Comparison of ENCODE assay signal across 8 mouse cellular contexts in genomic region chr4:33018361-33018999, GRCm38 (mm10). TPM values are rescaled to one million over a fixed set of nuclear protein-coding genes. Genes with fewer than 3 reads are reported as not detected.
DNase-seq lines count a peak whose midpoint lies in the region; ATAC-seq and TF ChIP-seq lines count a peak whose summit lies in the region.

No protein-coding gene starts in this region.

- H3K4me3 ChIP-seq in heart, embryonic 16.5 days (ENCODE audit: low read length) = no peak overlapping the region
- no peak overlapping the region for H3K4me3 ChIP-seq in liver, embryonic 12.5 days
- no peak overlapping the region for H3K4me3 ChIP-seq in neural tube, embryonic 11.5 days (ENCODE audit: low read depth, low read length)
- H3K4me3 ChIP-seq in stomach, embryonic 16.5 days (replicated peaks; ENCODE audit: low read length) = no peak overlapping the region

- H3K9ac ChIP-seq in heart, embryonic 16.5 days (ENCODE audit: low read length) = no peak overlapping the region
- H3K9ac ChIP-seq in liver, embryonic 12.5 days = no peak overlapping the region
- H3K9ac ChIP-seq in neural tube, embryonic 11.5 days (ENCODE audit: low read length) = no peak overlapping the region
- no peak overlapping the region for H3K9ac ChIP-seq in stomach, embryonic 16.5 days (ENCODE audit: low read length)

- no peaks in the 10 kb centered on the region for H3K27me3 ChIP-seq in heart, embryonic 16.5 days (ENCODE audit: control insufficient read depth, insufficient read depth, low read length)
- peaks cover 17% of the 10 kb centered on the region for H3K27me3 ChIP-seq in liver, embryonic 12.5 days (replicated peaks)
- H3K27me3 ChIP-seq in neural tube, embryonic 11.5 days (ENCODE audit: control insufficient read depth, insufficient read depth, low read length) = no peaks in the 10 kb centered on the region
- no peaks in the 10 kb centered on the region for H3K27me3 ChIP-seq in stomach, embryonic 16.5 days (ENCODE audit: control insufficient read depth, insufficient read depth, low read length)

- H3K36me3 ChIP-seq in heart, embryonic 16.5 days (ENCODE audit: control insufficient read depth, insufficient read depth) = peaks cover 11% of the 10 kb centered on the region
- no peaks in the 10 kb centered on the region for H3K36me3 ChIP-seq in liver, embryonic 12.5 days
- peaks cover 2% of the 10 kb centered on the region for H3K36me3 ChIP-seq in neural tube, embryonic 11.5 days (ENCODE audit: control insufficient read depth, insufficient read depth, low read length)
- no peaks in the 10 kb centered on the region for H3K36me3 ChIP-seq in stomach, embryonic 16.5 days (ENCODE audit: control insufficient read depth, insufficient read depth, low read length)

- no peaks in the 10 kb centered on the region for H3K4me1 ChIP-seq in heart, embryonic 16.5 days (ENCODE audit: control insufficient read depth, insufficient read depth, low read length)
- no peaks in the 10 kb centered on the region for H3K4me1 ChIP-seq in liver, embryonic 12.5 days
- H3K4me1 ChIP-seq in neural tube, embryonic 11.5 days (ENCODE audit: control insufficient read depth, insufficient read depth, low read length) = no peaks in the 10 kb centered on the region
- H3K4me1 ChIP-seq in stomach, embryonic 16.5 days (ENCODE audit: control insufficient read depth, insufficient read depth, low read length) = no peaks in the 10 kb centered on the region

- 45% methylated on average over 9 of the region's 9 CpGs for WGBS in heart, embryonic 16.5 days
- WGBS in liver, embryonic 12.5 days (ENCODE audit: insufficient replicate concordance) = 26% methylated on average over 9 of the region's 9 CpGs
- WGBS in neural tube, embryonic 11.5 days = 54% methylated on average over 9 of the region's 9 CpGs
- WGBS in stomach, embryonic 16.5 days = 49% methylated on average over 9 of the region's 9 CpGs

- no peak for TF ChIP-seq POLR2A in brain, embryonic 14.5 days (IDR thresholded peaks at IDR 0.05; ENCODE audit: borderline replicate concordance, extremely low read depth, insufficient read depth, insufficient read length, poor library complexity, severe bottlenecking)

- H3K9me3 ChIP-seq in heart, embryonic 16.5 days (replicated peaks; ENCODE audit: control insufficient read depth, low read length) = no peaks in the 10 kb centered on the region; the same call in 1 of the 2 replicates
- H3K9me3 ChIP-seq in liver, embryonic 12.5 days (replicated peaks) = no peaks in the 10 kb centered on the region
- H3K9me3 ChIP-seq in neural tube, embryonic 11.5 days (ENCODE audit: control insufficient read depth, low read length) = no peaks in the 10 kb centered on the region
- H3K9me3 ChIP-seq in stomach, embryonic 16.5 days (replicated peaks; ENCODE audit: control insufficient read depth, low read length) = no peaks in the 10 kb centered on the region

- DNase-seq in CD4-positive helper T cell, adult 2 months (ENCODE audit: low read depth, low spot score) = peak; percentile 82
- peak; percentile 95 for DNase-seq in brain, embryonic 14.5 days (ENCODE audit: low read depth)
- peak; percentile 47 for DNase-seq in fibroblast of lung, adult 2 months (ENCODE audit: low read depth)
- DNase-seq in kidney, postnatal 14 days = peak; percentile 89
- peak; percentile 85 for DNase-seq in neural tube, embryonic 11.5 days (ENCODE audit: low spot score)

- ATAC-seq in heart, embryonic 16.5 days (replicated peaks; ENCODE audit: extremely low read depth, insufficient read depth, low FRiP score) = peak; percentile 65; the same call in 1 of the 2 replicates
- ATAC-seq in liver, embryonic 12.5 days = peak; percentile 61; the same call in 1 of the 2 replicates
- ATAC-seq in neural tube, embryonic 11.5 days (ENCODE audit: insufficient read depth, low FRiP score, low TSS enrichment) = peak; percentile 80
- ATAC-seq in stomach, embryonic 16.5 days (ENCODE audit: insufficient read depth, low FRiP score) = peak; percentile 76; the same call in 1 of the 2 replicates

- no peak overlapping the region for H3K4me2 ChIP-seq in heart, embryonic 16.5 days (ENCODE audit: low read depth, low read length)
- H3K4me2 ChIP-seq in liver, embryonic 12.5 days = no peak overlapping the region
- H3K4me2 ChIP-seq in neural tube, embryonic 11.5 days (ENCODE audit: low read depth) = no peak overlapping the region
- no peak overlapping the region for H3K4me2 ChIP-seq in stomach, embryonic 16.5 days (ENCODE audit: low read depth, low read length)

- peak; percentile 94 for TF ChIP-seq CTCF in brain, embryonic 14.5 days (IDR thresholded peaks at IDR 0.05; ENCODE audit: borderline replicate concordance, extremely low read depth, insufficient read depth, insufficient read length)

- H3K27ac ChIP-seq in heart, embryonic 16.5 days (ENCODE audit: low read length) = no peak overlapping the region
- H3K27ac ChIP-seq in liver, embryonic 12.5 days = no peak overlapping the region
- no peak overlapping the region for H3K27ac ChIP-seq in neural tube, embryonic 11.5 days (ENCODE audit: low read depth, low read length)
- no peak overlapping the region for H3K27ac ChIP-seq in stomach, embryonic 16.5 days (ENCODE audit: low read length)

RNA-seq across cellular contexts. Expression of gene Ube2j1, which starts 12.7 kb away (rescaled TPM):
- 36.6 and 46.6 TPM in 2 replicates for polyA plus RNA-seq in brain, embryonic 14.5 days (2012; rRNA removed)
- polyA plus RNA-seq in heart, embryonic 16.5 days (2015; fragmentation: Nextera tagmentation; extraction: Ambion mirVana) = 32.9 and 35.3 TPM in 2 replicates
- 34.2 and 36.0 TPM in 2 replicates for polyA plus RNA-seq in liver, embryonic 12.5 days (2016; fragmentation: Nextera tagmentation; extraction: Ambion mirVana)
- 62.8 and 64.2 TPM in 2 replicates for polyA plus RNA-seq in neural tube, embryonic 11.5 days (2014; fragmentation: Nextera tagmentation; extraction: Ambion mirVana)
- 44.3 and 48.9 TPM in 2 replicates for polyA plus RNA-seq in stomach, embryonic 16.5 days (2015; fragmentation: Nextera tagmentation; extraction: Ambion mirVana)

RNA-seq across cellular contexts. Expression of gene Rragd, which starts 35.6 kb away (rescaled TPM):
- polyA plus RNA-seq in brain, embryonic 14.5 days (2012; rRNA removed) = 20.4 and 27.0 TPM in 2 replicates
- polyA plus RNA-seq in heart, embryonic 16.5 days (2015; fragmentation: Nextera tagmentation; extraction: Ambion mirVana) = 41.9 and 44.7 TPM in 2 replicates
- 4.0 and 4.3 TPM in 2 replicates for polyA plus RNA-seq in liver, embryonic 12.5 days (2016; fragmentation: Nextera tagmentation; extraction: Ambion mirVana)
- polyA plus RNA-seq in neural tube, embryonic 11.5 days (2014; fragmentation: Nextera tagmentation; extraction: Ambion mirVana) = 40.5 and 42.3 TPM in 2 replicates
- 4.0 and 7.5 TPM in 2 replicates for polyA plus RNA-seq in stomach, embryonic 16.5 days (2015; fragmentation: Nextera tagmentation; extraction: Ambion mirVana)

RNA-seq across cellular contexts. Expression of gene Gabrr2, which starts 44.3 kb away (rescaled TPM):
- 0.59 and 0.98 TPM in 2 replicates for polyA plus RNA-seq in brain, embryonic 14.5 days (2012; rRNA removed)
- polyA plus RNA-seq in heart, embryonic 16.5 days (2015; fragmentation: Nextera tagmentation; extraction: Ambion mirVana) = 0.17 and 0.69 TPM in 2 replicates
- polyA plus RNA-seq in liver, embryonic 12.5 days (2016; fragmentation: Nextera tagmentation; extraction: Ambion mirVana) = not detected in 2 replicates
- 0.77 TPM in 1 of 2 replicates, not detected in the other for polyA plus RNA-seq in neural tube, embryonic 11.5 days (2014; fragmentation: Nextera tagmentation; extraction: Ambion mirVana)
- polyA plus RNA-seq in stomach, embryonic 16.5 days (2015; fragmentation: Nextera tagmentation; extraction: Ambion mirVana) = 0.22 and 0.36 TPM in 2 replicates
